Mouse (Mus musculus) ES-E14 (cell line): ENCODE data around the gene Dock2. TPM values are rescaled to one million over a fixed set of nuclear protein-coding genes. Genes with fewer than 3 reads are reported as not detected.
A peak's percentile ranks its signal among the peaks of the same experiment; 100 is the strongest.

ENCODE experiments used
- DNase-seq: peaks from one replicate; pipeline ENCODE4 v3.0.0-alpha.2; 2013; ENCODE audit warnings: low read depth, low spot score
- H3K27ac ChIP-seq: 2 replicates; pipeline ENCODE4 v1.5.1; 2012; ENCODE audit warnings: low read depth, mild to moderate bottlenecking, low read length, moderate library complexity, mixed read lengths; ENCODE audit not compliant: poor library complexity, insufficient read depth, severe bottlenecking
- H3K36me3 ChIP-seq: 2 replicates; pipeline ENCODE4 v1.6.1; 2012; ENCODE audit warnings: mild to moderate bottlenecking, low read length, moderate library complexity, mixed read lengths; ENCODE audit not compliant: control insufficient read depth, poor library complexity, insufficient read depth, severe bottlenecking
- H3K4me1 ChIP-seq, 2 experiments: fragments of 150-350 bp in 1 of 2; sonication (generic) in 1 of 2; 2 replicates each; pipeline ENCODE4 v1.6.1; 2012; ENCODE audit warnings: low read length in 2 of 2, mild to moderate bottlenecking in 1 of 2, mixed read lengths in 1 of 2; ENCODE audit not compliant: control insufficient read depth in 2 of 2, insufficient read depth in 2 of 2, poor library complexity in 1 of 2
- H3K4me3 ChIP-seq, 2 experiments: fragments of 150-350 bp in 1 of 2; sonication (generic) in 1 of 2; 2 replicates each; pipeline ENCODE4 v1.5.1; 2012; ENCODE audit warnings: low read length in 2 of 2, low read depth in 1 of 2, mild to moderate bottlenecking in 1 of 2, mixed read lengths in 1 of 2; ENCODE audit not compliant: insufficient read depth in 1 of 2, poor library complexity in 1 of 2, severe bottlenecking in 1 of 2
- H3K9ac ChIP-seq: 2 replicates; pipeline ENCODE4 v1.6.1; 2012; ENCODE audit warnings: low read depth, mild to moderate bottlenecking, low read length, mixed read lengths; ENCODE audit not compliant: poor library complexity, insufficient read depth, severe bottlenecking
- H3K9me3 ChIP-seq: fragments of 150-350 bp; sonication (generic); 2 replicates; pipeline ENCODE4 v1.6.1; 2012; ENCODE audit warnings: low read depth, mild to moderate bottlenecking, low read length; ENCODE audit not compliant: control insufficient read depth, insufficient read depth
- CHD2 ChIP-seq: IDR thresholded peaks from 2 replicates; pipeline ENCODE4 v1.6.1; 2014; ENCODE audit warnings: mild to moderate bottlenecking, low read depth, low read length, inconsistent platforms
- HCFC1 ChIP-seq: IDR thresholded peaks from 2 replicates; pipeline ENCODE4 v1.6.1; 2012; ENCODE audit warnings: low read length, inconsistent platforms, borderline replicate concordance; ENCODE audit not compliant: insufficient read depth
- MAFK ChIP-seq: IDR thresholded peaks from 2 replicates; pipeline ENCODE4 v1.6.1; 2014; ENCODE audit warnings: mild to moderate bottlenecking, low read depth, low read length, inconsistent platforms; ENCODE audit not compliant: insufficient read depth
- ZC3H11A ChIP-seq: IDR thresholded peaks from 2 replicates; pipeline ENCODE4 v1.6.1; 2012; ENCODE audit warnings: low read depth, mild to moderate bottlenecking, inconsistent platforms, low read length, borderline replicate concordance
- ZNF384 ChIP-seq: IDR thresholded peaks from 2 replicates; pipeline ENCODE4 v1.6.1; 2012; ENCODE audit warnings: low read depth, low read length, inconsistent platforms
- in situ Hi-C, 2 experiments: fragments of 600-800 bp; cut with MboI; formaldehyde crosslinking; loops; one replicate each; pipeline ENCODE4 v1.15.1; 2025; ENCODE audit warnings: low sequenced_read_pairs in 2 of 2, inconsistent platforms in 1 of 2; ENCODE audit not compliant: unreplicated experiment in 2 of 2
- total RNA-seq: library from RNA; depleted of rRNA; stranded (reverse); fragments of 300-350 nt; gene quantifications from 2 replicates; pipeline ENCODE4 v1.2.3, GENCODE M21; 2012

The Dock2 gene
- total RNA-seq, 1 experiment = 1.7 TPM

- no peak for DNase-seq
- Histone ChIP-seq H3K4me1 (peaks cover 4 to 7% of the 10 kb centered on the region in 2 experiments; a peak in 3 of 4 replicates), H3K9ac (no peak overlapping the region), H3K36me3 (no peaks in the 10 kb centered on the region), H3K9me3 (no peaks in the 10 kb centered on the region), H3K27ac (no peak overlapping the region), H3K4me3 (no peak overlapping the region)
- no peak for TF ChIP-seq ZNF384
- TF ChIP-seq MAFK = 0 out of 2 replicates have a peak, but pooled peaks have one; percentile 51
- in situ Hi-C loops = no loop called here
Observed at GRCm38 (mm10) chr11:34438429-34438828, 345.3 kb downstream of the Dock2 start.

DNA sequence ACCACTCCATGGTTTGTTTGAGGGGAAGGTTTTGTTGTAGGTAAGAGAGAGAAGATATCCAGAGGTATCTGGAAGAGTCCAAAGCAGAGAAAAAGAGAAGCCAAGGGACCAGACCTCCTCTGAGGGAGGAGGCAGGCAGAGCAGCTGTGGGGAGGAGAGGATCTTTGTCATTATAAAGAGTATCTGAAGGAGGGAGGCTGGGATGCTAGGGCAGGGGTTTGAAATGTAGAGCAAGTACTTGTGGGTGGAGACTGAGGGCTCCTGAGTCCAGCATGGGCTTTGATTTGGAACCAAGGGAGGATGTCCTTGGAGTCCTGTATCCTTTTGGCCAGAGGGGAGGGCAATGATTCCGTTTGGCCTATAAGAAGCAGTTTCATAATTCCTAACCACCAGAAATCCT, 346.2 kb downstream of the Dock2 start:
- Histone ChIP-seq H3K4me3 (no peak overlapping the region), H3K4me1 (peaks cover 4 to 7% of the 10 kb centered on the region in 2 experiments; a peak in 3 of 4 replicates), H3K27ac (no peak overlapping the region), H3K9me3 (no peaks in the 10 kb centered on the region), H3K9ac (no peak overlapping the region), H3K36me3 (no peaks in the 10 kb centered on the region)
- in situ Hi-C loops = no loop called here
- peak; percentile 37 for DNase-seq
- no peak for TF ChIP-seq CHD2
- no peak for TF ChIP-seq MAFK

- in situ Hi-C loops = no loop called here
- H3K9me3 ChIP-seq = no peaks in the 10 kb centered on the region
- no peak overlapping the region for H3K9ac ChIP-seq
- H3K36me3 ChIP-seq = no peaks in the 10 kb centered on the region
- H3K27ac ChIP-seq = no peak overlapping the region
- no peak for DNase-seq
- no peak overlapping the region for H3K4me3 ChIP-seq
- peaks cover 8 to 9% of the 10 kb centered on the region in 2 experiments; a peak in 3 of 4 replicates for H3K4me1 ChIP-seq
- TF ChIP-seq HCFC1 (no peak), ZC3H11A (no peak), ZNF384 (no peak), CHD2 (no peak), MAFK (no peak)
Observed at GRCm38 (mm10) chr11:34431978-34432377, 351.7 kb downstream of the Dock2 start.

- H3K9ac ChIP-seq = no peak overlapping the region
- in situ Hi-C loops = no loop called here
Observed at GRCm38 (mm10) chr11:34431371-34431770, 352.3 kb downstream of the Dock2 start.

GRCm38 (mm10) chr11:34430940-34431339, 352.8 kb downstream of the Dock2 start:
- Histone ChIP-seq H3K4me3 (no peak overlapping the region), H3K9ac (no peak overlapping the region), H3K9me3 (no peaks in the 10 kb centered on the region), H3K4me1 (peaks cover 6 to 9% of the 10 kb centered on the region in 2 experiments; a peak in 3 of 4 replicates), H3K27ac (no peak overlapping the region), H3K36me3 (no peaks in the 10 kb centered on the region)
- DNase-seq = peak; percentile 59
- TF ChIP-seq HCFC1 (no peak), CHD2 (0 out of 2 replicates have a peak, but pooled peaks have one; percentile 9), MAFK (peak; percentile 46; the same call in 1 of the 2 replicates), ZNF384 (no peak), ZC3H11A (no peak)
- in situ Hi-C loops = no loop called here

More at GRCm38 (mm10) chr11:34431371-34431770, 352.3 kb downstream of the Dock2 start:
- no peak for DNase-seq
- Histone ChIP-seq H3K36me3 (no peaks in the 10 kb centered on the region), H3K27ac (no peak overlapping the region), H3K9me3 (no peaks in the 10 kb centered on the region), H3K4me3 (no peak overlapping the region), H3K4me1 (peaks cover 6 to 9% of the 10 kb centered on the region in 2 experiments; a peak in 3 of 4 replicates)
- TF ChIP-seq HCFC1 (no peak), ZC3H11A (no peak), MAFK (no peak), ZNF384 (no peak), CHD2 (no peak)
